Mouse (Mus musculus): ENCODE data around the gene Pfkfb2. TPM values are rescaled to one million over a fixed set of nuclear protein-coding genes. Genes with fewer than 3 reads are reported as not detected.

The Pfkfb2 gene
- 6.1 TPM for polyA plus RNA-seq (2017; shearing (Covaris generic))

DNA sequence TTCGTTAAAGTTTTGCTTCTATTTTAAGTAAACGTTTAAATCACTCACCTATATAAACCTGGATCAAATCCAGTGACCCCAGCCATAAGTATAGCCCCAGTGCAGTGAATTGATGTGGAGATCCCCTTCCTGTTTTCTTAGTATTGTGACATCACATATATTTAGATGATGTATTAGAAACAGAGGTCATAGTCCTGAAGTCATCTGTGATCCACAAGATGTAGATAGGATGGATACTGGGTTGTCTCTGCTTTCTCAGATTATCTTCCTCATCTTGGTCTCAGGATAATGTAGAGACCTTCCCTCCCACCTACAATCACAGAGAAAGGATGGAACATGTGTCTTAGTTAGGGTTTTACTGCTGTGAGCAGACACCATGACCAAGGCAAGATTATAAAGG is at the start of gene Pfkfb2:
Gene Pfkfb2 (minus strand): TSS at position 101 of the 400 bp plus-strand sequence.

DNA sequence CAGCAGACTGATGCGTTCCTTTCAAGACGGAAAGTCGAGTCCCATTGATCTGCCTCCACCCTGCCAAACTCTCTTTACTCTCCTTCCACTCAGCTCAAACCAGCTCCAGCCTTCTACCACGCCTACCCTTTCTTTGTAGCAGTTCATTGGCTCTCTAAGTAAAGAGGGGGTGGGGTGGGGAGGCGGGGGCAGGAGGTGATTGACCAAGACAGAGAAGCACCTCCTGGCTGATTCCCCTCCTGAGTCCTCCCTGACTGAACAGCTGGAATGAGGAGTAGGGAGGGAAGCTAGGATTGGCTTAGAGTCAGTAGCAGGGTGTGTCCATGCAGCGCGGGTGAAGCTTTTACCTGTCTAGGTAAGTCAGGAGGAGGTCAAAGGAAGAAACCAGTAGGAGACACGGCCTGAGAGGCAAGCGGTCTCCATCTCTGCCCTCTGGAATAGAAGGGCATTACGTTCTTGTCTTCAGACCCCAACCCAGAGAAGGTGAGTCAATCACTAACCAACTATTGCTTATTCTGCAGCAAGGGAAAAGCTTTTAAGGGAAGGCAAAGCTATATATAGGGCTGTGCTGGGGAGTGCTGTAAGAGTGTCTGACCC is 2.8 kb upstream of the Pfkfb2 start, which contains the start of gene AA986860:
Gene AA986860 (plus strand): TSS at position 236 of the 597 bp plus-strand sequence.

DNA sequence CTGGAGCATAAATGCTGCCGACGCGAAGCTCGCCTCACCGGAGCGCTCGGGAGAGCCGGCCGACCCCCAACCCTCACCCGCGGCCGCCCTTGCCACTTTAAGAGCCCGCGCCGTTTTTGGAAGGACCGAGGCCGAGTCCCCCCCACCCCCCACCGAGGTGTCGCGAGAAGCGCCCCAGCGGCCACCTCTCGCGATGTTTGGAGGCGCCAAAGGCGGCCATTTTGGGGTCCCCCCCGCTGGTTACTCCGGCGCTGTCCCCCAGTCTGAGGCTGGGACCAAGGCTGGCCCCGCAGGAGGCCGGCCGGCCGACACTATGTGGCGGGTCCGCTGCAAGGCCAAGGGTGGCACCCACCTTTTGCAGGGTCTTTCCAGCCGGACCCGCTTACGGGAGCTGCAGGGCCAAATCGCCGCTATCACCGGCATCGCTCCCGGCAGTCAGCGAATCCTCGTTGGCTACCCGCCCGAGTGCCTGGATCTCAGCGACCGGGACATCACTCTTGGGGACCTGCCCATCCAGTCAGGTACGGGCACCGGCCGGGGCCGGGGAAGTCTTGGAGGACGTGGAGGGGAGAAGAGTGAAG is 11.7 kb downstream of the Pfkfb2 start, which contains the start of gene Yod1:
Gene Yod1 (plus strand): TSS at position 37 of the 581 bp plus-strand sequence.

DNA sequence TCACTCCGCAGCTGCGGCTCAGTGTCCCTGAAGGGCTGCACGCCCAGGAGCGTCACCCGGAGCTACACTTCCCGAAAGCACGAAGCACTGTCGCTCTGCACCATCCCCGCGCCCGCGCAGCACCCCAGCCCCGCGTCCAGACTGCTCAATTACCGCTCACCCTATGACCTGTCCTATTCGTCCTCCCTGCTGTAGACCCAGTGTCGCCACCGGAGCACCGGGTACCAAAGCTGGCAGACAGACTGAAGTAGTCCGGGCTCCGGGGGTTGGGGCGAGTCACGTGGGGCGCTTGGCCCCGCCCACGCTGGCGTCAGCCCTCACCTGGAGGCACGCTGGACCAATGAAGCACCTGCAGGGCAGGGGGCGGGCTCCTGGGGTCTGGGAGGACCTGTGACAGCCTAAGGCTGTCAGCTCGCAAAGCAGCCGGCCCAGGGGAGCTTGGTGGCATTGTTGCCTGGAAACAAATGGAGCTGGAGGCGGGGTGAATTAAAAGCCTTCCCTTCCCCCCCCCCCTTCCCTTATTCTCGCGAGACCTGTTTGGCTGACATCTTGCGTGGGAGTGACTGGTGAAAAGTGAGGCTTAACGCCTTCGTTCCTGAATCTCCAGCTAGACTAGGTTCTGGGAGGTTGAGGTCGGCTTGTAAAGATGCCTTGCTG is 13.4 kb downstream of the Pfkfb2 start, which contains the start of gene Gm29427:
Gene Gm29427 (minus strand): TSS at position 239 of the 657 bp plus-strand sequence.

DNA sequence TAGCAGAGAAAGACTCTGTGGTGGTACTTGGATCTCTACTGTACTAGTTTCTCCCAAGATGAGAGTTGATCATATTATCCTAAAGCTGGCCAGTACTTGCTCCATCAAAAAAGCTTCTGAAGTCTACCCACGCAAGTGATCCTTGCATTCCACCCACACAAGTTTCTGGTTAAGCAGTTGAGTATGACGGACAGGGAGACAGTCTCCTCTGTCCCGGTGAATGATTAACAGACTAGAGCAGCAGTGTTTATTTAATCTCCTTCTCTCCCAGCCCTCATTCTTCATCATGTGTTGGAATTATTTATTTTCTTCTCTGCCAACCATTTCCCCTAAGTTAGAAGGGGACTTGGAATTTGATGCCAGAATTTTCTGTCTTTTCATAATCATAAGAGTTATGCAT is 67.6 kb downstream of the Pfkfb2 start, which contains the start of gene C4bp:
Gene C4bp (minus strand): TSS at position 179 of the 400 bp plus-strand sequence.

Other genes starting within 250 kb of the Pfkfb2 start
- gene Zp3r, start 99.6 kb downstream of the Pfkfb2 start, polyA plus RNA-seq (2017; shearing (Covaris generic)), result not detected
- gene C4bp, start 67.6 kb downstream of the Pfkfb2 start, polyA plus RNA-seq (2017; shearing (Covaris generic)), result 0.09 TPM
- gene Gm29427, start 13.5 kb downstream of the Pfkfb2 start, polyA plus RNA-seq (2017; shearing (Covaris generic)), result not detected
- 7.0 TPM for gene Yod1, start 11.9 kb downstream of the Pfkfb2 start, polyA plus RNA-seq (2017; shearing (Covaris generic))
- 0.71 TPM for gene AA986860, start 2.7 kb upstream of the Pfkfb2 start, polyA plus RNA-seq (2017; shearing (Covaris generic))
- 0.67 TPM for gene Fcamr, start 71.6 kb upstream of the Pfkfb2 start, polyA plus RNA-seq (2017; shearing (Covaris generic))
- gene Pigr, start 97.4 kb upstream of the Pfkfb2 start, polyA plus RNA-seq (2017; shearing (Covaris generic)), result 0.14 TPM
- gene Fcmr, start 136.4 kb upstream of the Pfkfb2 start, polyA plus RNA-seq (2017; shearing (Covaris generic)), result 5.2 TPM
- gene Il24, start 158.2 kb upstream of the Pfkfb2 start, polyA plus RNA-seq (2017; shearing (Covaris generic)), result not detected
- gene Il20, start 182.2 kb upstream of the Pfkfb2 start, polyA plus RNA-seq (2017; shearing (Covaris generic)), result not detected
- gene Il19, start 210.9 kb upstream of the Pfkfb2 start, polyA plus RNA-seq (2017; shearing (Covaris generic)), result not detected

Measured in CD4-positive, CD25-positive, alpha-beta regulatory T cell, adult 9 weeks (primary cell).